Mouse (Mus musculus) lung, postnatal 14 days (tissue): ENCODE data around the gene Jam2.
A peak's percentile ranks its signal among the peaks of the same experiment; 100 is the strongest.

ENCODE experiments used
- DNase-seq: peaks from one replicate; pipeline ENCODE4 v3.0.0; 2021

Gene Jam2

GRCm38 (mm10) chr16:84864656-84865055 lies 90.7 kb downstream of the Jam2 start:
- DNase-seq, result no peak

GRCm38 (mm10) chr16:84873805-84874204 lies 99.9 kb downstream of the Jam2 start:
- no peak for DNase-seq

GRCm38 (mm10) chr16:84875012-84875717 lies 101.2 kb downstream of the Jam2 start:
- DNase-seq, result peak; percentile 9
